Mouse (Mus musculus) cerebellum, adult 11 months (tissue): ENCODE measurements around the gene Otop2.

ENCODE experiments used
- DNase-seq: peaks from one replicate; pipeline ENCODE4 v3.0.0; 2022

The Otop2 gene

DNA sequence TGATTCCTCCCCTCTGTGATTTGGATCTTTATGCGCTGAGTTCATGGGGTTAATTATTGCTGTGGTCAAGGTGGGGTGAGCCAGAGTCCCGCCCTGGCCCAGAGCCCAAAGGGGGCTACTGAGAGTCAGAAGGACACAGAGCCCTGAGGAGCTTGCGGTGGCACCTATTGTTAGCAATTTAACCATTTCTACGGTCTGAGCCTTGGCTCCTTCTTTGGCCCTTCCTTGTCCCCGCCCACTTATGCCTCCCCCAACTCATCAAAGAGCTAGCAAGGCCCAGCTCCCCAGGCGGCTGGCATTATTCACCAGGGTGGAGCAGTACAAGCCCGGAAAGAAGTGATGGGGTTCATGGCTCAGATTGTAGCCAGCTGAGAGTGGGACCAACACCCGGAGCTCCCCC is at the start of gene Otop2:
TSS of gene Otop2 (plus strand) at position 301 of the 400 bp plus-strand sequence.
- no peak for DNase-seq

DNA sequence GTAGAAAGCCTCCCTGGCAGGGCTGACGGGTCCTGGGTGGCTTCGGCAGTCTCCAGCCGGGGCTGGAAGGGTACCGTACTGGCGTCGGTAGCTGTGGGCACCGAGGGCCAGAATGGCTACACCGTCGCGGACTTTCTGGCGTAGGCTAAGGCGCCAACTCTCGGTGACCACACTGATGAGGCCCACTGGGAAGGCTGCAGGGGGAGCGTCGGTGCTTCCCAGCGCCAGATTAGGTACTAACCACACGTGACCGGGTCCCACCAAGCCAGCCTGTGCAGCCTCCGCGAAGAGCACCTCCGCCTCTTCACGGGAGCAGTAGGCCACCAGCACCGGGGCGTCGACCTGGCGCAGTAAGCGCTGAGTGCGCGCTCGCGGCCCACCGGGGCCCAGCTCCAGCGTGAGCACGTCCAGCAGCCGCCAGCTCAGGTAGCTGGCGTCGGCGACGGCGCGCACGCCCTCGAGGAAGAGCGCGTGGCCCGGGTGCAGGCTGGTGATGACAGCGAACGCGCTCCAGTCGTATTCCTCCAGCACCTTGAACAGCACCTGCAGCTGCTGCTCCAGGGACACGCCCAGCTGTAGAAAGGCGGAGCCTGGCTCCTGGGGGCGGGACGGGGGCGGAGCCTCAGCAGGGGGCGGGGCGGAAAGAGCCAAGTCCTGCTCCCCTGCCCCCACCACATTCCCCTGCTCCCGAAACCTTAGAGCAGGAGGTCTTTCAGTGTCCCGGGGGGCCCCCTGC is 49.0 kb upstream of the Otop2 start:
- DNase-seq = no peak

DNA sequence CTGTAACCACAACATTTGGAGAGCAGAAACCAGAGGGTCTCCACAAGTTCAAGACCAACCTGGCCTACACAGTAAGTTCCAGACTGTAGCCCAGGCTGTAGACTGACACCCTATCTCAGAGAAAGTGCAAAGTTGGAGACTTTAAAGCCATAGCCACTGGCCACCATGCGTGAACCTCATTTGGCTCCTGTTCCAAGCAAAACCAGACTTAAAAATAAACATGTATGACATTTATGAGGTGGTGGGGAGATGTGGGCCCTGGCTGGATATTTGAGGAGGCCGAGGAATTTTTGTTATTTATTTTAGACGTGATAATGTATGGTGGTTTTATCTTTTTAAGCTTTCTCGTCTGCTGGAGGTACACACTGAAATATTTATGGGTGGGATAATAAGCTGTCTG is 47.8 kb upstream of the Otop2 start:
- DNase-seq = no peak

DNA sequence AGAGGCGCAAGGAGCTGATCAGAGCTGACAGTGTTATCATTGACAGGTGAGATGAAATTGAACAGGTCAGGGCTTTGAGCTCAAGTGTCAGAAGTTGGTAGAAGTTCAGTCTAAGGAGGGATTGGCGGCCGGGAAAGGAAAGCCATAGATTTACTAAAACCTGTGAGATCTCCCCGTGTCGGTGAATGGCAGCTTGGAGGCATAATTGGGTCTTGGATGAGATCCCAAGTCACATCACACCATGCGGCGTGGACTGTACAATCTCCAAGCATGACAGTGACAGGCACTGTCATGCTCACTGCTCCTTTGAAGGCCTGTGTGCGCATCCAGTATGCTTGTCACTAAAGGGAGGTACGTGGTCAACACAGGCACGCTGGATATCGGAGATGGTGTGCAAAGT is 44.0 kb upstream of the Otop2 start:
- peak; percentile 59 for DNase-seq

DNA sequence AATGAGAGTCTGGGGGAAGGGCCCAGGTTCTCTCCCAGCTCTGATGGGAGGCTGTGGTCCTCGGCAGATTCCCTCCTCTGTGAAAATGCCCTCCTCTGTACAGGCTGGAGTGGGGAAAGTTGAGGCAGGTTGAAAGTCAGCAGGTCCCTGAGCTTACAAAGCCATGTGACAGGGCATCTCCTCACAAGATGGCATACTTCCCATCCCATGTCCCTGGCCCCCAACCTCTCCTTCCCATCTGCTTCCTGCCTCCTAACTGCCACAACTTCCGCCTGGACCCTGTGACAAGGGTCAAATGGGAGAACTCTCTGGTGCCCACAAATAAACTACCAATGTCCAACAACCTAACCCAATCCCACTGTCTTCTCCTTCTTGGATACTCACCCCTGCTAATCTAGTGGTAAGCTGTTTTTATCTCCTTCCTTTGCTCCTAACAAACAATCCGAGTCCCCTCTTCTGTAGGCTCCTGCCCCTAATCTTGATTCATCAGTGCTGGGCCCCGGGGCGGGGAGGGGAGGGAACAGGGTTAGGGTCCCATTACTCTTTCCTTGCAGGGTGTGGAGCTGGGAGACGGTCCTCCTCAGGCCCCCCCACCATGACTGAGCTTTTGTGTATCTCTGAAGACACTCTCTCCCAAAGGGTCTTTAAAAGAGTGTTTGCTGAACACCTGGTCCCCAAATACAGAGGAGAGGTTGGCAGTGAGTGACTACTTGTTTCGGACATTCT is 42.7 kb upstream of the Otop2 start:
- DNase-seq = peak; percentile 59

DNA sequence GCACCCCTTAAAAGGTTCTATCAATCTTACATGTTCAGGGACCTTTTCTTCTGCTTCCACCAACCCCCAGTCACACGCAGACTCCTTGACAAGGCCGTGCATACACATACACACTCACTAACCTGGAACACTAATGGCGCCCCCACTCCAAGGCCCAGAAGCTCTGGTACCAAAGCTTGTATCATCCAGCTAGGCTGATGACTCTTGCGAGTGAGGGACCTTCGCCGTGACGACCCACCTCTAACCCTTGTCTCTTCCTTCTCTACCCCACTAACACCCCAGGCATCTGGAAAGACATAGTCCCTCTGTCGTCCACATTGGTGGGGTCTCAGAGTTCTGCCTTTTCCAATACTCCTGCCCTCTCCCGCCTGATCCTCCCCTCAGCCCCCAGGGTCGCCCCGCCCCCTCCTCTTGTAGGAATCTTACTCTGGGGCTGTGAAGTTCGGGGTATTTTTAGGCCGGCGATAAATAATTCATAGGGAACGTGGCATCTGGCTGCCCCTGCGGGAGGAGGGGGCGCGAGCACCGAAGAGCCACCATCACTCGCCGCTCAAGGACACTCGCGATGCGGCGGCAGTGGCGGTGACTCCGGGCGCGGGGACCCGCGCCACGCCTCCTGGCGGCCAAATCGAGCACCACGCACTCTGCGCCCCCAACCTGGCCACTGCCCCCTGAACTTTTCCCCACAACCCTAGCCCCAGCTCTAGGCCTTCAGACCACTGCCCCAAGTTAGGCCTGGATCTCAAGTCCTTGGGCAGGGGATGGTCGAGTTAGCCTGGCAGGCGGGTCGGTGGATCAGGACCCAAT is 41.9 kb upstream of the Otop2 start:
- no peak for DNase-seq

DNA sequence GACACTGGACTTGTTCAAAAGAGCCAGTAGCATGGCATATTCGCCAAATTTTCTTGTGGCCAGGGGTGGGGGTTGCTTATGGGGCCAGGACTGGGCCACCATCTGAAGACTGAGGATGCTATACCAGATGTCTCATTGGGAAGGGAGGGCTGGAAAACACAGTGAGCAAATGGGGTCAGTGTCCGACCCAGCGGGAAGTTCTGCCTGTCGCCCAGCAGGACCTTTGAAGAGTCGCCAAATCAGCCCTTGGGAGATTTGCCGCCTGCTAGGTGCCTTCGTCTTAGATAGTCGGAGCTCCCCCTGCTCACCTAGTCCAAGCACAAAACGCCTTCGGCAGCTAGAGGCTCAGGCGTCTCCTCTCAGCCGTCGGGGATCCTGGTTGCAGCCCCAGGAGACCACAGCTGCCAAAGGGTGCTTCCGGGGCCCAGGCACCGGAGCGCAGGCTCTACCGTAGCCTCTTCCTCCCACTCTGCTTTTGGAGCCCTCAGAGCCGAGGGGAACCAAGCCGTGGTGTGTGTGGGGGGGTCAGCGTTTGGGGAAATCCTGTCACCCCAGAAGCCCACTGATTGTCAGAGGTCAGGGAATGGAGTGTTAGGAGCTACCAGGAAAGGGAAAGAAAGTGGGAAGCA is 41.1 kb upstream of the Otop2 start:
- DNase-seq = peak; percentile 77

DNA sequence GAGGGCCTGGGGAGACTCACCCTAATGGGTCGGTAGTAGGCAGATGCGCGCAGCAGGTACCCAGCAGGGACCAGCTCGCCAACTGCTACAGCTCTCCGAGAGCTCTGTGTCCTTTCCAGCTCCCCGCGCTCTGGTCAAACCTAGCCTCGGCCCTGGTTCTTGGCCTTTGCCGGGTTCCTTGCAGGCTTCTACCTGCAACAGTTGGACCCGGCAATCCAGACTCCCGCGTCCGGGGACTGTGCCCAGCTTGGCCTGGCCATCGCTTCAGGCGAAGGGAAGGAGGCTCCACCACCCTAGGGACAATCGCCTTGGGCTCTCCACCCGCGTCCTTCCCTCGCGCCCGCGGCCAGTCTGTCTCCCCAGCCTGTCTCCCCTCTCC is 40.6 kb upstream of the Otop2 start:
- peak; percentile 76 for DNase-seq

DNA sequence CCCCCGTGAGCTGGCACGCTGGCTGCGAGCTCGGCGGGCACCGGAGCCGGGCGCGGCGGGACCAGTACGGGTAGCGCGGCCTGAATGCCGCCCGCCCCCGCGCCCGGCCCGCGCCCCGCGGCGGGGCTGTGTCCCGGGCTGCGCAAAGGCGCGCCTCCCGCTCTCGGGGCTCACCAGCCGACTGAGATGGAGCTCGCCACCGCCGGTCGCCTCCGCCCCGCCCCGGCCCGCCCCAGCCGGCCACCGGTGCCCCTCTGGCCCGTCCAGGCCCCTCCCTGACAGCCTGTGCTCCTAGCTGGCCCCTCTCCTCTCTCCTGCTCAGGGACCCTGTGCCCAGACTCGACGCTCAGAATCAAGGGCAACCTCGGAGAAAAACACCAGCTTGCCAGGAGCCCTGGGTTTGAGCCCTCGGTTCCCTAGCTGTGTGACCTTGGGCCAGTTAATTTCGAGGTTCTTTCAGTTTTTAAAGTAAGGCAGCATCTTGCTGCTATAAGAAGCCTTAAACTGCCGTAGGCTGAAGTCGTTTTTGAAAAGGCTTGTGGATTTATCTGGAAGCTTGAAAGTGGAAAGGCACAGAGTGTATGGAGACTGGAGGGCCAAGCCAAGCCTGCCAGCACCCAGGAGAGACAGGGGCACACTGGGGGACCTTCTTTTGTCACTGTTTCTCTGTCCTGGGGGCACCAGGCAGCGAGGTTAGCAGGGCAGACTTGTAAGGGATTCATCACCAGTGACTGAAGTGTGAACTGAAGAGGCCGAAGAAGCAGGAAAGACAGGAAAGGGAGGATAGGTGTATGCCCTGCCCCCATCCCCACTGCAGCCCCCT is 39.7 kb upstream of the Otop2 start, which contains the start of gene Grin2c:
TSS of gene Grin2c (minus strand) at position 183 of the 823 bp plus-strand sequence.
- peak; percentile 66 for DNase-seq

DNA sequence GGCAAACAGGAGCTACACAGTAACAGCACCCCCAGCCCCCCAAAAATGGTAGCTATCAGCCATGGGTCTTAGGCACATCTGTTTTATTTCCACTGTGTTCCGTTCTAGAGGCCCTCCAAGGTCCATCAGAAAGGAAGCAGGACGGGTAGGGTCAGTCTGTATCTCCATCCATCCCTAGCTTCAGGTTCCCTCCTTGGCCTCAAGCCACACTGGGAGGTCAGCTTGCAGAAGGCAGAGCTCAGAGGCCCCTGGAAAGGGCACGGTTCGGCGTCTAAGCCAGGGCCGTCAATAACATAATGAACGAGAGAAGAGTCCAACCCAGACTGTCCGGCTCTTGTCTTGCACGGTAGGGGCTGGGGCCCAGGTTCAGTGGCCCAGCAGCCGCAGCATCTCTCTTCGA is 39.0 kb upstream of the Otop2 start:
- DNase-seq = no peak

DNA sequence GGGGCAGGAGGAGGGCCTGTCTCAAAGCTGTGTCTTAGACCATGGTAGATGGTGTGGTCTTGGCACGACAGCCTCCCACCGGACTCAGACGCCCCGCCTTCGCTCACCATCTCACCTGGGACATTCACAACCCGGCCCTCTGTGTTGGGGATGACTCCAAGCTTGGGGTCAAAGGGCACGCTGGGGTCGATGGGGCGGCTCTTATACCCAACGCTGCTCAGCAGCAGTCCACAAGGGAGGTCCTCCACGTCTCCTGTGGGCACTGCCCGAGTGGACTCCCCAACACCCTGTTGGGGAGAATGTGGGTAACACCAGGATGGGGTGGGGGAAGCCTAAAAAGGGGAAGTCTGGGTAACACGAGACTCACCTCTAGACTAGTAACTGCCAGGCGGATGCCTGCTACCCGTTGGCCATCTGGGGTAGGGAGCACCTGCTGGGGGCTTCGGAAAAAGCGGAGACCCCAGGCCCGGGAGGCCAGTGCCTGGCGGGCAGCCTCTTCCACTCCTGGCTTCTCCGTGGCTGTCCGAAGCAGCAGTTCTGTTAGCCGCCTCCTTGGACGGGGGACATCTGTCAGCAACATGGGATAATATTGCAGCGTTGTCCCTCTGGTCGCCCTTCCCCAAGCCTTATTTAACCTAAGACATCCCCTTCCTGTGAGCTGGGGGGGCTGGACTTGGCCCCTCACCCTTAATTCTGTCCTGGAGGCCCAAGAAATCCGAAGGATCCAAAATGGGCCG is 37.5 kb upstream of the Otop2 start:
- peak; percentile 57 for DNase-seq

DNA sequence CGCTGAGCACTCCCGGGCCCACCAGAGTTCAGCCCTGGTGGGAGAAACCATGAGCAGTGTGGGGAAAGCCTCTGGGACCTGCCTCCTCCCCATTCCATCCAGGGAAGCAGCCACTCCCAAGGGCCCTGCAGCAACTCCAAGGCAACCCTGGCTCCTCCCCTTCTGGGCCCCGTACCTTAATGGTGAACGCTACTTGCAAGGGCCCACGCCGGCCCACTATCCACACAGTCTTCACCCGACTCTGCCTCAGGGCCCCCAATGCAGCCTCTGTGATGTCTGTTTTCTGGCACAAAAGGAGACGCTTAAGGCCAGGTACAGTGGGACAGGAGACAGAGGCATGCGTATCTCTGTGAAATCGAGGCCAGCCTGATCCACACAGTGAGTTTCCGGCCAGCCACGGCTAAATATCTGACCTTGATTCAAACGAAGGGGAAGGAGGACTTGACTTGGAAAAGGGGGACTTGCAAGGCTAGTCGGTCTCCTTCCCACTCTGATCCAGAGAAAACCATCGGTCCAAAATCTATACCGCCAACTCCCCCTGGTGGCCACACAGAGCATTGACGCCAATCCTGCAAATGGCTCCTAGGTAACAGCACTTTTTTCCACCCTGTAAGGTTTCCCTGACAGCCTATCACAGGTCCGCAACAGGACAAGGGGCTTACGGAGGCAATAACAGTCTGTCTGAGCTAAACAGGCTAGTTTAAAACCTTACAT is 36.7 kb upstream of the Otop2 start:
- DNase-seq = peak; percentile 91

DNA sequence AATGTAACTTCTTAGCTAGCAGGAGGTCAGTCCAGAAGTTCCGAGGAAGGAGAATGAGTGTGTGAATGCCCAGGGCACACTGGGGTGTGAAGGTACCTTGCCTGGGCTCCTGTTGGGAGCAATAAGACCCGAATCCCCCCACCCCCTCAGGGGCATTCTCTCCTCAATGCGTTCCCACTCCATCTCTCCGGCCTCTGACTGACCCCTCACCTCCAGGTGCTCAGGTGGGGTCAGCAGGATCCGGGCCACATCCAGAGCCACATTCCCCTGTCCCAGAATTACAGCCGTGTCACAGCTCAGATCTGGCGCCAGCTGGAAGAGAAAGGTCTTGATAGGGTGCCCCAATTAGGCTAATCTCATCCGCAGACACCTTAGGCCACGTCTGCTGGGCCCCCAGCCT is 35.9 kb upstream of the Otop2 start:
- DNase-seq = no peak

DNA sequence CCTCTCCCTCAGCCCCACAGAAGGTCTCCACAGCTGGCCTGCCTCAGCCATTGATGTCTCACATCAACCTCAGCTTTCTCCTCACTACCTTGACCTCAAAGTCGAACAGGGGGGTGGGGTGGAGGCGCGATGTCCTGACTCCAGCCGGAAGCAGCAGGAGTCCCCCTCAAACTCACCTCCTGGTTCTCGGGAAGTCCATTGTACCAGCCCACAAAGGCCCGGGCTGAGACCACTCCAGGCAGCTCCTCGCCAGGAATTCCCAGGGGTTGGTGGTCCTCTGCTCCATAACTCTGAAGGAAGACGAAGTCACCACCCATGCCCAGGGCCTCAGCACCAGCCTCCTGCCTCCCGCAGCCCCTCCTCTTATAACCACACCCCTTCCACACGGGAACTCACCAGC is 35.5 kb upstream of the Otop2 start:
- no peak for DNase-seq

DNA sequence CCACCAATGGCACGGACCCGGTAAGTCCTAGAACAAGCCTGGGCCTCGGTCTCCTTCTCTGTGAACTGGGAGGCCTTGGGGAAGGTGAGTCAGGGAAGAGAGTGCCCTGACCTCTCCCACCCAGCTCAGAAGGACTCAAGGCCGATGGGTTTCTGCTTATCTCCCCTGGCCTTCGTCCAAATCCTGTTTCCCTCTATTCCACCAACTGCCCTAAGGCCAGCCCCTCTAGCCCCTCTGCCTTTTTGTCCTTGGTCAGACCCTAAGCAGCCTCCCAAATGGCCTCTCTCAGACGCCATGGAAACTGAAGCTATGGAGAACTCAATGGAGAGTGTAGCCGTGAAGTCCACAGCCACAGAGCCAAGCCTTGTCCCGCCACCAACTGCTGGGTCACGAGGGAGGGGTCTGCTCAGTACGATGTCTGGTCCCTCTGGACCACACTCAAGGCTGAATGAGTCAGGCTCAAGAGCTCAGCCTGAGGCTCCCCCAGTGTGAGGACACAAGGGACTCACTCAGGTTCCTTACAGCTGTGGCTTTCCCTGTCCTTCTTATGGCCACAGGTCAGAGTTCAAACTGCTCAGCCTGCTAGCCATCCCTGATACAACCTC is 34.0 kb upstream of the Otop2 start:
- no peak for DNase-seq

DNA sequence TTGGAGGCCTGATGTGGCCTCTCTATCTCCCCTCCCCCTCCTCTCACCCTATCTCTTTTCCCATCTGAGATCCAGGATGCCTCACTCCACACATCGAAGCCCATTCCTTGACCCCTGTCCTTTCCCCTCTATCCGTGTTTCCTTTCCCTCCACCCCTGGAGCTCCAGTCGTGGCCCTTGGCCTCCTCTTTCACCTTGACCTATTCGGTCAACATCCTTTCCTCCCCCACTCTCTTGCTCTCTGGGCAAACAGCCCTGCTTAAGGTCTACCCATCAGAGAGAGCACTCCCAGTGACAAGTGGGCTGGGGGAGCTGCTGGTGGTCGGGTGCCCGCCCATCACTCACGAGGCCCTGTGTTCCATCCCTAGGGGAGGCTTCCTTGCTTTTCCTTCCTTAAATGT is 33.2 kb upstream of the Otop2 start:
- DNase-seq = no peak

DNA sequence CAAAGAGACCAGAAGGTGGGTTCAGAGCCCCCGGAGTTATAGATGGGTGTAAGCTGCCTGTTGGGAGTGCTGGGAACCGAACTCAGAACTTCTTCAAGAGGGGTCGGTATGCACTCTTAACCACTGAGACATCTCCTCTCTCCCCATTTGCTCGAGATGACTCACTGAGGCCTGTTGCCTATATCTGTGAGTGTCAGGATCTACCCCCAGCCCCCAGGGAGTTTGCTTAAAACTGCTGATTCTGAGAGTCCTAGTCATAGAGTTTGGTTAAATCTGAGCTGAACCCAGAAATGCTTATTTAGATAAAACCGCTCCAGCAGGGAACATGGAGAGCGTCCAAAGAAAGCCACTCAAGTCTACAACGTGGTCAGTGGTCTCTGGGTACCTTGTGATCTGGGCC is 32.8 kb upstream of the Otop2 start:
- no peak for DNase-seq

DNA sequence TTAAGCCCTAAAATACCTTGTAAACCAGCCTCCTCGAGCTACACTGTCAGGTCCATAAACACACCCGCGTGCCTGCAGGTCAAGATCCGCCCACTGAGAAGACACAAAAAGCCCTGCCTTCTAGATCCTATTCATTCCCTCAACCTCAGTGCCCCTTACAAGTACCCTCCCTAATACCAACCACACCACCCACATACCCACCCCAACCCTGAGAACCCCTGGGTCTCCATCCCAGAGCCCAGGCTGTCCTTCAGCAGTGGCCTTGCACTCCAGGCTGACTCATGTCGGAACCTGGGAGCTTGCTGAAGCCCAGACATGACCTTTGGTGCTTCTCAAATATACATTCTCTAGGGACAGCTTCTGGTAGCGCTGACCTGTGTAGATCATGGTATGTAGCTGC is 32.2 kb upstream of the Otop2 start:
- DNase-seq = no peak

DNA sequence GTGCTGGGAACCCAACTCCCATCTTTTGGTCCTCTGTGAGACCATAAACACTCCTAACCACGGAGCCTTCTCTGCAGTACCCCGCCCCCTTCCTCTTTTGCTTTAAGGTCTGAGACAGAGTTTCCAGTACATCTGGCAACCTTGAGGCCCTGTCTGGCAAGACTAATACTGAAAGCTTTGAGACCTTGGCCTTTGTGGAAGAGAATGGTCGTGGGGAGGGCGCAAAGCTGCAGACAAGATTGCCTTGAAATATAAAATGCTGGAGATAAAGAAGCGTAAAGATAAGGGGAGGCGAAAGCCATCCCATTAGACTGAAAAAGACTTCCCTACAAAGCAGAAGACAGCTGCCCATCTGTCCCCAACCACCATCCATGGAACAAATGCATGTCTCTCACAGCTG is 31.5 kb upstream of the Otop2 start:
- DNase-seq = no peak

DNA sequence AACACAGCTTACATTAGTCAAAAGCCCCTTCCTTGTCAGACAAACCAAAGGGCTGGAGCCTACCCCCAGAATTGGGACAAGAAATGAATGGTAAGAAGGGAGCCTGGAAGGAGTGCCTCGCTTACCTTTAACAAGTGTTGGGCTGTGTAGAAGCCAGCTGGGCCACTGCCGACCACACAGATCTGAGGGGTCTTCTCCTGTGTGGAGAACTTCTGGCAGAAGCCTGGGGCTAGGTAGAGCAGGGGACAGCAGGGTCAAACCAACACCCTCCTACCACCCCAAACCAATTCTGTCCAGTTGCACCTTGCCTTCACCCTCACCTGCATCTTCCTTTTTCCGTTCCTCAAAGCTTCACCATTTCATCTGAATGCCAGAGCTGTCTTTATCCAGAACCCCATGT is 31.0 kb upstream of the Otop2 start:
- no peak for DNase-seq
